24 mouse cellular contexts compared by ENCODE assay signal in genomic region chr7:72231182-72231877, GRCm38 (mm10).
DNase-seq lines count a peak whose midpoint lies in the region; ATAC-seq lines count a peak whose summit lies in the region.
"Had no signal": no experiment of that assay in that cellular context is flagged by ENCODE, and none has a peak within 500 bp of the region (broad histone marks: within the 10 kb centered on the region; RNA-seq: fewer than 3 reads in every experiment).

No protein-coding gene starts in this region.

- H3K4me1 ChIP-seq in embryonic facial prominence, embryonic 14.5 days (ENCODE audit: control insufficient read depth, insufficient read depth, low read length) = peaks cover 6% of the 10 kb centered on the region; the same call in 1 of the 2 replicates
- H3K4me1 ChIP-seq in embryonic facial prominence, embryonic 10.5 days = peaks cover 30% of the 10 kb centered on the region
- peaks cover 36% of the 10 kb centered on the region for H3K4me1 ChIP-seq in midbrain, embryonic 10.5 days
- H3K4me1 ChIP-seq in midbrain, embryonic 16.5 days (ENCODE audit: control insufficient read depth, insufficient read depth, low read length) = peaks cover 2% of the 10 kb centered on the region; the same call in 1 of the 2 replicates
- H3K4me1 ChIP-seq: lung, embryonic 15.5 days; neural tube, embryonic 13.5 days; stomach, embryonic 15.5 days had no signal

- H3K27ac ChIP-seq in embryonic facial prominence, embryonic 14.5 days (replicated peaks; ENCODE audit: low read depth, low read length) = no peak overlapping the region
- no peak overlapping the region for H3K27ac ChIP-seq in embryonic facial prominence, embryonic 10.5 days (replicated peaks)
- peak overlapping the region; percentile 35; the same call in 1 of the 2 replicates for H3K27ac ChIP-seq in midbrain, embryonic 10.5 days (replicated peaks)
- no peak overlapping the region for H3K27ac ChIP-seq in midbrain, embryonic 16.5 days (ENCODE audit: low read length)
- H3K27ac ChIP-seq: embryonic facial prominence, embryonic 13.5 days; forebrain, embryonic 13.5 days; heart, embryonic 10.5 days; limb, embryonic 13.5 days; liver, embryonic 14.5 days; lung, embryonic 15.5 days; neural tube, embryonic 13.5 days; stomach, embryonic 15.5 days had no signal

- H3K9me3 ChIP-seq in embryonic facial prominence, embryonic 14.5 days (ENCODE audit: control insufficient read depth, low read length) = no peaks in the 10 kb centered on the region
- no peaks in the 10 kb centered on the region for H3K9me3 ChIP-seq in embryonic facial prominence, embryonic 10.5 days
- no peaks in the 10 kb centered on the region for H3K9me3 ChIP-seq in midbrain, embryonic 10.5 days (replicated peaks)
- no peaks in the 10 kb centered on the region for H3K9me3 ChIP-seq in midbrain, embryonic 16.5 days (replicated peaks; ENCODE audit: control insufficient read depth, low read length, poor library complexity, severe bottlenecking)
- H3K9me3 ChIP-seq: embryonic facial prominence, embryonic 13.5 days; forebrain, embryonic 13.5 days; heart, embryonic 10.5 days; limb, embryonic 13.5 days; lung, embryonic 15.5 days; neural tube, embryonic 13.5 days; stomach, embryonic 15.5 days had no signal

- no peaks in the 10 kb centered on the region for H3K36me3 ChIP-seq in embryonic facial prominence, embryonic 14.5 days (ENCODE audit: control insufficient read depth, insufficient read depth, low read length)
- no peaks in the 10 kb centered on the region for H3K36me3 ChIP-seq in embryonic facial prominence, embryonic 10.5 days (replicated peaks)
- H3K36me3 ChIP-seq in midbrain, embryonic 10.5 days = no peaks in the 10 kb centered on the region
- H3K36me3 ChIP-seq in midbrain, embryonic 16.5 days (ENCODE audit: control insufficient read depth, insufficient read depth, low read length) = no peaks in the 10 kb centered on the region
- H3K36me3 ChIP-seq: embryonic facial prominence, embryonic 13.5 days; heart, embryonic 10.5 days; limb, embryonic 13.5 days; lung, embryonic 15.5 days; neural tube, embryonic 13.5 days; stomach, embryonic 15.5 days had no signal

- WGBS in embryonic facial prominence, embryonic 14.5 days = 42% methylated on average over 7 of the region's 7 CpGs
- 44% methylated on average over 7 of the region's 7 CpGs for WGBS in embryonic facial prominence, embryonic 10.5 days
- 51% methylated on average over 7 of the region's 7 CpGs for WGBS in midbrain, embryonic 10.5 days
- 24% methylated on average over 7 of the region's 7 CpGs for WGBS in midbrain, embryonic 16.5 days

- no peaks in the 10 kb centered on the region for H3K27me3 ChIP-seq in embryonic facial prominence, embryonic 14.5 days (replicated peaks; ENCODE audit: control insufficient read depth, insufficient read depth, low read length)
- H3K27me3 ChIP-seq in embryonic facial prominence, embryonic 10.5 days (replicated peaks; ENCODE audit: low read depth, poor library complexity, severe bottlenecking) = no peaks in the 10 kb centered on the region
- H3K27me3 ChIP-seq in midbrain, embryonic 10.5 days (ENCODE audit: low read depth, poor library complexity, severe bottlenecking) = no peaks in the 10 kb centered on the region
- no peaks in the 10 kb centered on the region for H3K27me3 ChIP-seq in midbrain, embryonic 16.5 days (ENCODE audit: control insufficient read depth, insufficient read depth, low read depth, low read length)
- H3K27me3 ChIP-seq: embryonic facial prominence, embryonic 13.5 days; forebrain, embryonic 13.5 days; lung, embryonic 15.5 days; neural tube, embryonic 13.5 days; stomach, embryonic 15.5 days had no signal

- no peak overlapping the region for H3K4me3 ChIP-seq in embryonic facial prominence, embryonic 14.5 days (ENCODE audit: low read depth, low read length)
- no peak overlapping the region for H3K4me3 ChIP-seq in embryonic facial prominence, embryonic 10.5 days
- H3K4me3 ChIP-seq in midbrain, embryonic 10.5 days = no peak overlapping the region
- H3K4me3 ChIP-seq in midbrain, embryonic 16.5 days (ENCODE audit: low read depth, low read length) = no peak overlapping the region
- H3K4me3 ChIP-seq: embryonic facial prominence, embryonic 13.5 days; forebrain, embryonic 13.5 days; heart, embryonic 10.5 days; limb, embryonic 13.5 days; lung, embryonic 15.5 days; myocyte; neural tube, embryonic 13.5 days; stomach, embryonic 15.5 days had no signal

- no peak overlapping the region for H3K9ac ChIP-seq in embryonic facial prominence, embryonic 14.5 days (ENCODE audit: low read depth, low read length)
- no peak overlapping the region for H3K9ac ChIP-seq in midbrain, embryonic 16.5 days (ENCODE audit: low read depth, low read length)
- H3K9ac ChIP-seq: embryonic facial prominence, embryonic 13.5 days; forebrain, embryonic 13.5 days; limb, embryonic 13.5 days; liver, embryonic 14.5 days; lung, embryonic 15.5 days; neural tube, embryonic 13.5 days; stomach, embryonic 15.5 days had no signal

- no peak overlapping the region for H3K4me2 ChIP-seq in embryonic facial prominence, embryonic 14.5 days (ENCODE audit: low read depth, low read length)
- H3K4me2 ChIP-seq in midbrain, embryonic 16.5 days (ENCODE audit: low read length) = no peak overlapping the region
- H3K4me2 ChIP-seq: embryonic facial prominence, embryonic 13.5 days; forebrain, embryonic 13.5 days; limb, embryonic 13.5 days; lung, embryonic 15.5 days; neural tube, embryonic 13.5 days; stomach, embryonic 15.5 days had no signal

- ATAC-seq in embryonic facial prominence, embryonic 14.5 days (ENCODE audit: low read depth) = peak; percentile 57; the same call in 1 of the 2 replicates
- ATAC-seq in midbrain, embryonic 16.5 days = no peak
- ATAC-seq: forebrain, embryonic 13.5 days; hindbrain, embryonic 16.5 days had no signal

- peak; percentile 50 for DNase-seq in embryonic facial prominence, embryonic 14.5 days (ENCODE audit: low spot score)
- no peak for DNase-seq in embryonic facial prominence, embryonic 10.5 days (ENCODE audit: low spot score)
- peak; percentile 53 for DNase-seq in kidney, adult 9 months
- DNase-seq in kidney, postnatal 14 days = no peak
- DNase-seq in midbrain, embryonic 10.5 days (ENCODE audit: low spot score) = peak; percentile 25
- DNase-seq in retina, postnatal 1 day = peak; percentile 27
- DNase-seq in adrenal gland, adult 2 months = no peak
- DNase-seq: adrenal gland, postnatal 36 days; cerebellum, adult 11 months; cerebellum, postnatal 10 days; lung, postnatal 4 days; right cerebral cortex, adult 18-20 months; thymus, postnatal 25 days had no signal

Comparison
In these comparisons a context has a peak if more than half of its experiments do, and no peak if none do; other contexts are left out.
1. DNase-seq: peak in embryonic facial prominence, embryonic 14.5 days (single experiment), kidney, adult 9 months (single experiment), midbrain, embryonic 10.5 days (single experiment) and retina, postnatal 1 day (single experiment); none in embryonic facial prominence, embryonic 10.5 days (single experiment), kidney, postnatal 14 days (single experiment) and adrenal gland, adult 2 months (single experiment).